Mouse (Mus musculus) adipose tissue, adult 10 weeks (tissue): ENCODE measurements around the gene C530008M17Rik. TPM values are rescaled to one million over a fixed set of nuclear protein-coding genes. Genes with fewer than 3 reads are reported as not detected.

Experiments
- polyA plus RNA-seq: library from polyadenylated mRNA; stranded (reverse); fragments of 350-450 nt; fragmentation: Illumina TruSeq; extraction: RNeasy Lipid Tissue Mini Kit (QIAGEN cat#74804); gene quantifications from one replicate; pipeline ENCODE4 v1.2.3, GENCODE M21; 2014; ENCODE audit warnings: low read depth, low replicate concordance

Gene C530008M17Rik
- polyA plus RNA-seq = 7.2 TPM

DNA sequence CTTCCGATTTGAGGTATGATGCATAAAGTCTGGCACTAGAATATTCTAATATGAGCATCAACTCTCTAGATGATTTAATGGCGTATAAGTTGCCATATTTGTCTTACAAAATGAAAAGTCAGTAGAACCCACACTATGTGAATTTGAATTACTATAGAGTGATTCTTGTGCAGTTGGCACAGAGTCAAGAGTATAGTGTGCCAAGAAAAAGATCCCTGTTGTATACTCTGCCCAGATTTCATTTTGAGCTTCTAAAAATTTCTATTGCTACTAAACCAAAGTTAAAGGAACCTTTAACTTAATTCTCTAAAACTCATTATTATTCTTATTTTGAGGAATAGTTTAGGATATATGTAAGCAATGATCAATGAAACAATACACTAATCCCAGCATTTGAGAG, at the start of gene C530008M17Rik:
Gene C530008M17Rik (plus strand): TSS at position 301 of the 400 bp plus-strand sequence.

DNA sequence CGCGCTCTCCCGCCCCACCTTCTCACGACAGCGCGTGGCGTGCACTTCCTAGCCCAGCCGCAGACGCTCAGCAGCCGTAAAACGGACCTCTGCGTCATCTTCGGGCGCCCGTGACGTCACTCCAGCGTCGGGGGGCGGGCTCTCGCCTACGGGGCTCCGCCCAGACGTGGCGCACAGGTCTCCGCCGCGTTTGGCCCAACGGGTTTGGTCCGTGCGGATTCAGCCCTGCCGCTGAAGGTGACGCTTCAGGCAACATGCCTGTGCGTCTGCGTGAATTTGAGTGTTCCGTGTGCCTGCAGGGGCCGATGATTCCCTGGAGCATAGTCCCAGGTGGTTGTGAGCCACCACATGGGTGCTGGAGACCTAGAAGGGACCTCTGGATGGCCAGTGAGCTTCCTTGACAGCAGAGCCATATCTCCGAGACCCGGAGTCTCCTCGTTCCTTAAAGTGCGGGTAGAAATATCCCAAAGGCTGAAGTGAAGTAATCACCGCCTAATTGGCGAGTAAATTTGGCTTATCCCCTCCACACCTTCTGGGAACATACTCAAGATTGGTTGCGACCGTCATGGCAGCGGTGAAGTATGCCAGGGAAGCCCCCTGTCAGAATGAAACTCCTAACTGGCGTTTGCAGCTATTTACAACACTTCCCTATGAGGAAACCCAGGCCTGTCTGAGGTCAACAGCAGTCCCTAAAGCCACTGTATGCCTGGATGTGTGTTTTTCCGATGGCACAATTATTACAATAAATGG, 249.3 kb downstream of the C530008M17Rik start, which contains the start of gene Aasdh:
Gene Aasdh (minus strand): TSS at position 110 of the 750 bp plus-strand sequence.

Other genes with a start within 250 kb of the C530008M17Rik start
- not detected for gene Gm7271, start 172.5 kb upstream of the C530008M17Rik start, polyA plus RNA-seq
- 39.1 TPM for gene Exoc1, start 127.2 kb upstream of the C530008M17Rik start, polyA plus RNA-seq
- 4.2 TPM for gene Cep135, start 67.8 kb upstream of the C530008M17Rik start, polyA plus RNA-seq
- 18.8 TPM for gene Aasdh, start 249.0 kb downstream of the C530008M17Rik start, polyA plus RNA-seq